Comparison of ENCODE assay signal across 8 mouse cellular contexts in genomic region chr16:46094478-46094877, GRCm38 (mm10). TPM values are rescaled to one million over a fixed set of nuclear protein-coding genes. Genes with fewer than 3 reads are reported as not detected.
DNase-seq lines count a peak whose midpoint lies in the region.

No protein-coding gene starts in this region.

- peak; percentile 9 for DNase-seq in layer of hippocampus, adult 11-12 months (ENCODE audit: low spot score)
- no peak for DNase-seq in layer of hippocampus, adult 9-10 months (ENCODE audit: low spot score)
- DNase-seq in adrenal gland, postnatal 14 days: peak; percentile 74
- peak; percentile 17 for DNase-seq in gastrocnemius, postnatal 10 days
- DNase-seq in left cerebral cortex, adult 9 months (ENCODE audit: low spot score in 2 of 2): peak; percentile 5 to 12
- DNase-seq in urinary bladder, postnatal 36 days (ENCODE audit: low spot score in 2 of 2): peak; percentile 22
- no peak for DNase-seq in spleen, adult 12 weeks (ENCODE audit: low spot score)
- DNase-seq in spleen, postnatal 10 days (ENCODE audit: low spot score in 2 of 2): no peak

RNA-seq across cellular contexts. Expression of gene Cd96, which starts 25.6 kb away (rescaled TPM):
- 2.5 TPM in 1 of 2 replicates, not detected in the other for total RNA-seq in adrenal gland, postnatal 14 days (2021)
- total RNA-seq in gastrocnemius, postnatal 10 days (2021): not detected

Comparison
In these comparisons a context has a peak if more than half of its experiments do, and no peak if none do; other contexts are left out.
1. DNase-seq: peak in layer of hippocampus, adult 11-12 months (single experiment), adrenal gland, postnatal 14 days (single experiment), gastrocnemius, postnatal 10 days (single experiment), left cerebral cortex, adult 9 months (2 of 2) and urinary bladder, postnatal 36 days (2 of 2); none in layer of hippocampus, adult 9-10 months (single experiment), spleen, adult 12 weeks (single experiment) and spleen, postnatal 10 days (0 of 2).